Mouse (Mus musculus): ENCODE results near the gene Nol11. TPM values are rescaled to one million over a fixed set of nuclear protein-coding genes. Genes with fewer than 3 reads are reported as not detected.
"Not testable (repeated sequence)": the region's sequence is repeated elsewhere in the genome, so short reads cannot be mapped to it uniquely, and the experiment has no call there.

Gene Nol11
- polyA plus RNA-seq, 1 experiment: 15.6 TPM

DNA sequence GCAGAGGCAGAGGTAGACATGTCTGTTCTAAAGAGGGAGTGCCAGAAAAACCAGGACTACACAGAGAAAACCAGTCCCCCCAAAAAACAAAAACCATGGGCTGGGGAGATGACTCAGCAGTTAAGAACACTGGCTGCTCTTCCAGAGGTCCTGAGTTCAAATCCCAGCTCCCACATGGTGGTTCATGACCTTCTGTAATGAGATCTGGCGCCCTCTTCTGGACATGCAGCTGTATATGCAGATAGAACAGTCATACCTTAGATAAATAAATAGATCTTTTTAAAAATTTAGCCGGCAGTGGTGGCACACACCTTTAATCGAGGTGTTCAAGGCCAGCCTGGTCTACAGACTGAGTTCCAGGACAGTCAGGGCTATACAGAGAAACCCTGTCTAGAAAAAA, 50.5 kb downstream of the Nol11 start:
- no peak overlapping the region for H3K27ac ChIP-seq (ENCODE audit: insufficient read depth, low read length)
- no peak overlapping the region for H3K4me3 ChIP-seq (ENCODE audit: insufficient read depth, low read length)
- no peaks in the 10 kb centered on the region for H3K4me1 ChIP-seq (ENCODE audit: control insufficient read depth, insufficient read depth, low read length)
- TF ChIP-seq POLR2A (IDR thresholded peaks at IDR 0.05; ENCODE audit: extremely low read depth, insufficient read depth, low read length): no peak
- no peak for TF ChIP-seq CTCF (IDR thresholded peaks at IDR 0.05; ENCODE audit: extremely low read depth, insufficient read depth, low read length)

DNA sequence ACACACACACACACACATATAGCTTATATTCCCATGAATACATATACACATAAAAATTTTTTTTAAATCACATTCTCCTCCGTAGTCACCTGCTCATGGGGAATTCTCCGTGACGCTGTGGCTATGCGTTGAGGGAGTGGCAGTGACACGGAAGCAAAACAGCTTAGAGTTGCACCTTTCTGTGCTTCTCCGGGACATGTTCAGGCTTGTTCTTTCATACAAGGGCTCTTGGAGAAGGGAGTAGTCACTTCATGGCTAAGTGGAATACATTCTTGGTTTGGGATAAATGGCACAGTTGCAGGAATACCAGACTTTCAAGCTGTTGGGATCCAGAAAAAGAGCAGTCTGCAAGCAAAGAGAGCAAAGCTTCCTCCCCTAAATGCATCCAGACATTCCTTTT, 51.6 kb downstream of the Nol11 start:
- TF ChIP-seq CTCF (IDR thresholded peaks at IDR 0.05; ENCODE audit: extremely low read depth, insufficient read depth, low read length) (no peak), POLR2A (IDR thresholded peaks at IDR 0.05; ENCODE audit: extremely low read depth, insufficient read depth, low read length) (no peak)
- no peaks in the 10 kb centered on the region for H3K4me1 ChIP-seq (ENCODE audit: control insufficient read depth, insufficient read depth, low read length)
- H3K27ac ChIP-seq (ENCODE audit: insufficient read depth, low read length): no peak overlapping the region
- no peak overlapping the region for H3K4me3 ChIP-seq (ENCODE audit: insufficient read depth, low read length)

DNA sequence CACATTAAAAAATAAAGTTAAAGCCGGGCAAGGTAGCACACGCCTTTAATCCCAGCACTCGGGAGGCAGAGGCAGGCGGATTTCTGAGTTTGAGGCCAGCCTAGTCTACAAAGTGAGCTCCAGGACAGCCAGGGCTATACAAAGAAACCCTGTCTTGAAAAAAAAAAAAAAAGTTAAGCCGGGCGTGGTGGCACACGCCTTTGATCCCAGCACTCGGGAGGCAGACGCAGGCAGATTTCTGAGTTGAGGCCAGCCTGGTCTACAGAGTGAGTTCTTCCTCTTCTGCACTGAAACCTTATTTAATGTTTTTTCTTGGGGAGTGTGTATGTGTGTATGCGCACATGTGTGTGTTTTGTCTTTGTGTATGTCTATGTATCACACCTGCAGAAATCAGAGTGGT, 52.7 kb downstream of the Nol11 start:
- not testable (repeated sequence) for H3K4me1 ChIP-seq (ENCODE audit: control insufficient read depth, insufficient read depth, low read length); H3K27ac ChIP-seq (ENCODE audit: insufficient read depth, low read length); H3K4me3 ChIP-seq (ENCODE audit: insufficient read depth, low read length)

DNA sequence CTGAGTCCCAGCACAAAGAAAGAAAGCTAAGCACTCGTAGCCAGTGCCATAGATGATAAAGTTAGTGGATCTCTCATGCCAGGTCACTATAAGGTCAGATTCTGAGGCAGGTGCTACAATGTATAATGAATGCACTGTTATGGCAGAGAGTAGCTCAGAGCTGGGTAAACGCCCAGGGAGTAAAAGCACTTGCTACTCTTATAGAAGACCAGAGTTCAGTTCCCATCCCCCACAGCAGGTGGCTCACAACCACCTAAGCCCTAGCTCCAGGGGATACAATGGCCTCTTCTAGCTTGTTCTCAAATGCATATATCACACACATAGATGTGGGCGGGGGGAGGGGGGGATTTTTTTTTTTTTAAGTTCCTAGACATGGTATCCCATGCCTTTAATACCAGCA, 53.4 kb downstream of the Nol11 start:
- H3K4me1 ChIP-seq (ENCODE audit: control insufficient read depth, insufficient read depth, low read length): no peaks in the 10 kb centered on the region
- no peak overlapping the region for H3K4me3 ChIP-seq (ENCODE audit: insufficient read depth, low read length)
- TF ChIP-seq POLR2A (IDR thresholded peaks at IDR 0.05; ENCODE audit: extremely low read depth, insufficient read depth, low read length): no peak
- TF ChIP-seq CTCF (IDR thresholded peaks at IDR 0.05; ENCODE audit: extremely low read depth, insufficient read depth, low read length): no peak

DNA sequence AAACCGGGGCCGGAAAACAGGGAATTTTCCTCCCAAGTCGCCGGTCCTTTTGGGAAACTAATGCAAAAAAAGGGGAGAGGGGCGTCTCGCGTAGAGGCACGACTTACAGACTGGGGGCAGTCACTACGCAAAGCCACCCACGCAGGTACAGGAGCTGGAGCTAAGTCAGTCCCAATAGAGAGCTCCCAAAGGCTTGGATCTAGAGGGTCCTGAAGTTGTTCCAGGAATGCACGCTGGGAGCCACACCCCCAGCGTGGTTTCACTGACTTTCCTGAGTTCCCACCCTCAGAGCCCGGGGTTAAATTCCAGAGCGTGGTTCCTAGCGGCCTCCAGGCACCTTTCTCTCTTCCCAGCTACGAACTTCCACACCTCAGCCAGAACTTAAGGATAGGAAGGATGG, 56.8 kb downstream of the Nol11 start:
- no peaks in the 10 kb centered on the region for H3K4me1 ChIP-seq (ENCODE audit: control insufficient read depth, insufficient read depth, low read length)
- H3K27ac ChIP-seq (ENCODE audit: insufficient read depth, low read length): no peak overlapping the region
- peak overlapping the region; percentile 95 for H3K4me3 ChIP-seq (ENCODE audit: insufficient read depth, low read length)
- TF ChIP-seq CTCF (IDR thresholded peaks at IDR 0.05; ENCODE audit: extremely low read depth, insufficient read depth, low read length): no peak

More for the DNA sequence above, 53.4 kb downstream of the Nol11 start:
- H3K27ac ChIP-seq (ENCODE audit: insufficient read depth, low read length): no peak overlapping the region

DNA sequence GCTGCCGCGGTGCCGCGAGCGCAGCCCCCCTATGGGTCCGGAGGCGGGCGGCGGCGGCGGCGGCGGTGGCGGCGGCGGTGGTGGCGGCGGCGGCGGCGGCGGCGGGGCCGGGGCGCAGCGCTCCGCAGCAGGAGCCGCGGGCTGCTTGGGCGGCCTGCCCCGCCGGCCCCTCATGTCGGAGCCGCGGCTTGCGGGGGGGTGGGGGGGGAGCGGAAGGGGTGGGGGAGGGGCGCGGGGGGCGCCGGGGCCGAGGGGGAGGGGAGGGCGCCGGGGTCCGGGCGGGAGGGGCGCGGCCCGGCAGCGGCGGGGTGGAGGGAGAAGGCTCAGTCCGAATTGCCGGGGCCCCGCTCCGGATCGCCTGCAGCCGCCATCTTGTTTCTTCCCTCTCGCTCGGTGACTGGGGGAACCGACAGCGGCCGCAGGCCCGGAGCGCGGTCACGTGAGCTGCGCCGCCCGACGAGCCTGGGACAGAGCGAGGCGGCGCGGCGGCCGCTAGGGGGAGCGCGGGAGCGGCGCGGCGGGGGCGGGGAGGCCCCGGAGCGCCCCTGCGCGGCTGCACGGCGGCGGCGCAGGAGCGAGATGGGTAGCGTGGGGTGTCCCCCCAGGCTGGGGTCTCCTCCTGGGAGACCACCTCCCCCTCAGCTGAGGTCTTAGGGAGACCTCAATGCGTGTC, 57.3 kb downstream of the Nol11 start, which contains the start of gene Bptf:
Gene Bptf, minus strand, starts transcription at position 379 of the 673 bp plus-strand sequence.
- TF ChIP-seq POLR2A (IDR thresholded peaks at IDR 0.05; ENCODE audit: extremely low read depth, insufficient read depth, low read length) (peak; percentile 56; the same call in 1 of the 2 replicates), CTCF (IDR thresholded peaks at IDR 0.05; ENCODE audit: extremely low read depth, insufficient read depth, low read length) (peak; percentile 34)
- Histone ChIP-seq H3K4me3 (ENCODE audit: insufficient read depth, low read length) (peak within 1 kb of the TSS; percentile 95), H3K27ac (ENCODE audit: insufficient read depth, low read length) (peak within 1 kb of the TSS; percentile 73), H3K4me1 (ENCODE audit: control insufficient read depth, insufficient read depth, low read length) (no peaks in the 10 kb centered on the region)

DNA sequence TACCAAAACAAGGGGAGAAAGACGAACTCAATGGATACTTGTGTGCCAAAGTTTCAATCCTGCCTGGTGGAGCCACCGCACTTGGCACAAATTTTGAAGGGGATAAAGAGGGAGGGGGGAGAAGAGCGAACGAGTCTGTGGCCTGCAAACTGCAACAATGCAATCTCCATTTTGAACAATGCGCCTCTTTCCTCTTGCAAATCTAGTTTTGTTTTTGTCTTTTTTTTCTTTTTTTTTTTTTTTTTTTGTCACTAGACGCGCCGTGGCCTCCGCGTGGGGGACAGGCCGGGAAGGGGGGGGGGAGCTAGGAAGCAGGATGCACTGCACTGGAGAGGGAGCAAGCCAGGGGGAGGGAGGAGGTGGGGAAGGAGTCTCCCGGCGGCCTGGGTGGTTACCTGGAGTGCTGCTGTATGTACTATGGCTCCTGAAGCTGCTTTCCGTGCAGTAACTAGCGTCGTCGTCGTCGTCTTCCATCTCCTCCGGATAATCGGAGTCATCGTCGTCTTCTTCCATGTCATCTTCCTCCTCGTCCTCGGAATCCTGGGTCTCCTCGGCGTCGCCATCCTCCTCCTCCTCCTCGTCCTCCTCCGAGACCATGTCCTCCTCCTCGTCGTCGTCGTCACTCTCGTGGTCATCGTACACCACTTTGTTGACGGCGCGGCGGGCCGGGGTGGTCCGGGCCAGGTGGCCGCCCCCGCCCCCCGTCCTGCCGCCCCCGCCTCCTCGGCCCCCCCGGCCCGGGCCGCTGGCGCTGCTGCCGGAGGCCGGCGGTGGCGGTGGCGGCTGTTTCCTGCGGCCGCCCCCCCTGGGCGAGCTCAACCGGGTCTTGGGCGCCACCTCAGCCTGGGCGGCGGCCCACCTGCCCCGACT, 58.1 kb downstream of the Nol11 start:
- TF ChIP-seq POLR2A (IDR thresholded peaks at IDR 0.05; ENCODE audit: extremely low read depth, insufficient read depth, low read length) (peak; percentile 36; the same call in 1 of the 2 replicates), CTCF (IDR thresholded peaks at IDR 0.05; ENCODE audit: extremely low read depth, insufficient read depth, low read length) (no peak)
- Histone ChIP-seq H3K4me1 (ENCODE audit: control insufficient read depth, insufficient read depth, low read length) (no peaks in the 10 kb centered on the region), H3K27ac (ENCODE audit: insufficient read depth, low read length) (peak overlapping the region; percentile 73), H3K4me3 (ENCODE audit: insufficient read depth, low read length) (peak overlapping the region; percentile 95)

DNA sequence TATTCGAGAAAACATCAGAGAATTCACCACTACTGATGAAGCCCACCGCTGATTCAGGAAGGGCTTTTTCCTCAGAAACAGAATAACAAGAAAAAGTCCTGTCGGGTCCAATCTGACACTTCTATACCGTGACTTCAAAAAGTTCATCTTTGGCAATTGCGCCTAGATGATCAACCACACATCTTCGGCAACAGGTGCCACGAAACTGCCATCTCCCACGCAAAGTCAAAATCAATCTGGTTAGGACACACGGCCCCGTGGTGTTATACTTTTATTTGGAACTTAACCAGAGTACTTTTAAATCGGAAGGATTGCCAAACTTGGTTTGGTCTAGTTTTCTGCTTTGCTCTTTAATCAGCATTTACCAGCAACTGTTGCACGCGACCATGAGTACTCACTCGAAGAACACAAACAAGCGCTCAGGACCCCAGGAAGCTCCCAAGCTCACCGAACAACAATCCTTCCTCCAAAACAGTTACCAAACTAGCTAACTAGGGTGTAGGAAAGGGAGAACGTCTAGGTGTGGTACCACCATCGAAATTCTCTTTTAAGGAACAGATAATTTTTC, 58.9 kb downstream of the Nol11 start:
- Histone ChIP-seq H3K4me1 (ENCODE audit: control insufficient read depth, insufficient read depth, low read length) (no peaks in the 10 kb centered on the region), H3K4me3 (ENCODE audit: insufficient read depth, low read length) (peak overlapping the region; percentile 95), H3K27ac (ENCODE audit: insufficient read depth, low read length) (no peak overlapping the region)
- TF ChIP-seq POLR2A (IDR thresholded peaks at IDR 0.05; ENCODE audit: extremely low read depth, insufficient read depth, low read length) (no peak), CTCF (IDR thresholded peaks at IDR 0.05; ENCODE audit: extremely low read depth, insufficient read depth, low read length) (no peak)

DNA sequence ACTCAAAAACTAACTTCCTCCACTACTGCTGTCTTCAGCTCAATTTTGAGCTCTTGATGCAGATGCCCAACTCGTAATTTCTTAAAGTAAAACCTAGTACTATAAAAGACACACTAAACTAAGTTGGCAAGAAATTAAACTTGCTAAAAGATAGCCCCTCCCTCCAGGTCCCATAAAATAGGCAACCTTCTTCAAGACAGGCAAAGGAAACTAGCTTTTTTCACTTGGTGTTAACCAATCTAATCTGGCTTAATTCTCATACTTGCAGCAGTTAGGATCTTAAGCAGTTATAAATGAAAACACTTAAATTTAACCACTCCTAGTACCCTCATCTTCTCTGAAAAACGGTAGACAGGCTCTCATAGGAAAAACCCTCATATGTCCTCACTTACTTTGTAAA, 59.5 kb downstream of the Nol11 start:
- Histone ChIP-seq H3K27ac (ENCODE audit: insufficient read depth, low read length) (no peak overlapping the region), H3K4me1 (ENCODE audit: control insufficient read depth, insufficient read depth, low read length) (peaks cover 2% of the 10 kb centered on the region; the same call in 1 of the 2 replicates), H3K4me3 (ENCODE audit: insufficient read depth, low read length) (no peak overlapping the region; the same call in 1 of the 2 replicates)
- no peak for TF ChIP-seq CTCF (IDR thresholded peaks at IDR 0.05; ENCODE audit: extremely low read depth, insufficient read depth, low read length)
- no peak for TF ChIP-seq POLR2A (IDR thresholded peaks at IDR 0.05; ENCODE audit: extremely low read depth, insufficient read depth, low read length)

DNA sequence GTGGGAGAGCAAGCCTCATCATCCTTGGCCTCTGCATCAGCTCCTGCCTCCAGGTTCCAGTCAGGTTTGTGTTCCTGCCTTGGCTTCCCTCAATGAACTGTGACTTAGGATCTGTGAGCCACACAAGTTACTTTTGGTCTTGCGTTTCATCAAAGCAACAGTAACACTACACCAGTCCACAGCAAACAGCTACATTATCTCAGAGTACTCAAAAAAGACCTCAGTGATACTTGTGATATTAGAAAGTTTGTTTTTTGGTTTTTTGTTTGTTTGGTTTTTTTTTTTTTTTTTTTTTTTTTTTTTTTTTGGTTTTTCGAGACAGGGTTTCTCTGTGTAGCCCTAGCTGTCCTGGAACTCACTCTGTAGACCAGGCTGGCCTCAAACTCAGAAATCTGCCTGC, 62.5 kb downstream of the Nol11 start:
- not testable (repeated sequence) for H3K27ac ChIP-seq (ENCODE audit: insufficient read depth, low read length); H3K4me1 ChIP-seq (ENCODE audit: control insufficient read depth, insufficient read depth, low read length)

More for the DNA sequence above, 62.5 kb downstream of the Nol11 start:
- H3K4me3 ChIP-seq (ENCODE audit: insufficient read depth, low read length): not testable (repeated sequence)
